Mouse (Mus musculus): Measurements from ENCODE around the gene Cfap65.

The Cfap65 gene

GRCm38 (mm10) chr1:74880785-74881360 is 54.5 kb downstream of the Cfap65 start:
- peak; percentile 81 to 91 for DNase-seq

DNA sequence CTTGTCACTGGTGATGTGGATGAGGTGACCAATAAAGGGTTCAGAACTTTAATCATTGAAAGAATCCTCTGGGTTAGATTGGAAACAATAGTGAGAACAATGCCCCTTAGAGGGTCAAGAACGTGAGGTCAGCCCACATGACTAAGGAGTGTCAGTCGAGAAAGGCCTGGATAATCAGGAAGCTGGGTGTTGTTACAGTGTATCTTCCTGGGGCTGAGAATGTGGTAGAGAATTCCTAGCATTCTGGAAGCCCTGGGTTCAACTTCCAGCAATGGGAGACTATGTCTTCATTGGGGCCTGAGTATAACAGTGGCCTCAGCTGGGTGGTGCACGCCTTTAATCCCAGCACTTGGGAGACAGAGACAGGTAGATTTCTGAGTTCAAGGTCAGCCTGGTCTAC is 58.2 kb downstream of the Cfap65 start:
- DNase-seq, result no peak

GRCm38 (mm10) chr1:74872218-74872617 is 63.2 kb downstream of the Cfap65 start:
- DNase-seq, result no peak

DNA sequence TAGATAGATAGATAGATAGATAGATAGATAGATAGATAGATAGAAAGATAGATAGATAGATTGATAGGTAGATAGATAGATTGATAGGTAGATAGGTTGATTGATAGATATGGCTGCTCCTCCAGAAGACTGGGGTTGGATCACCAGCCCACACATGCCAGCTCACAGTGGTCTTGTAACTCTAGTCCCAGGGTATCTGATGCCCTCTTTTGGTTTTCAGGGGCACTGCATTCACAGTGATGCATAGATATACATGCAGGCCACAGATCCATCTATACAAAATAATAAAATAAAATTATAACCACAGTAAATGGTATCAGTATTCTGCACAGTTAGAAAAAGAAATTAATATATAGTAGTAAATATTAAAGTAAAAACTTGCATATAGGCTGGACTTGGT is 73.6 kb downstream of the Cfap65 start:
- no peak for DNase-seq

GRCm38 (mm10) chr1:74859223-74859984 is 76.0 kb downstream of the Cfap65 start:
- peak in 1 of 2 experiments; percentile 20 for DNase-seq

DNA sequence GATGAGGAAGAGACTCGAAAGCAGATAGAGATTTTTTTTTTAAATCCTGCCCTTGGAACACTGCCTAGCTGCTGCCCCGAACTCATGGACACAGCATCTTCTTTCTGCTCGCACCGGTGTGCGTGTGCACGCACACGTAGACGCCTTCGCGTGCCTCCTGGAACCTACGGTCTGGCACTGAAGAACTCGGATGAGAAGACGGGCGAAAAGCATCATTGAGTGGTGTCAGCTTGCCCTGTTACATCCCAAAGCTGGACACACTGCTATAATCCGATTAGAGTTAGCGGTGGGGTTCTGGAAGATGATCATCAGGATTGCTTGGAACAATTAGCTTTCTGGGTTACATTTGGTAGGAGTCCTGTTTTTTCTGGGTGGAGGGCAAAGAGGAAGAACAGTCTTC is 76.6 kb downstream of the Cfap65 start:
- peak in 1 of 2 experiments; percentile 61 for DNase-seq

DNA sequence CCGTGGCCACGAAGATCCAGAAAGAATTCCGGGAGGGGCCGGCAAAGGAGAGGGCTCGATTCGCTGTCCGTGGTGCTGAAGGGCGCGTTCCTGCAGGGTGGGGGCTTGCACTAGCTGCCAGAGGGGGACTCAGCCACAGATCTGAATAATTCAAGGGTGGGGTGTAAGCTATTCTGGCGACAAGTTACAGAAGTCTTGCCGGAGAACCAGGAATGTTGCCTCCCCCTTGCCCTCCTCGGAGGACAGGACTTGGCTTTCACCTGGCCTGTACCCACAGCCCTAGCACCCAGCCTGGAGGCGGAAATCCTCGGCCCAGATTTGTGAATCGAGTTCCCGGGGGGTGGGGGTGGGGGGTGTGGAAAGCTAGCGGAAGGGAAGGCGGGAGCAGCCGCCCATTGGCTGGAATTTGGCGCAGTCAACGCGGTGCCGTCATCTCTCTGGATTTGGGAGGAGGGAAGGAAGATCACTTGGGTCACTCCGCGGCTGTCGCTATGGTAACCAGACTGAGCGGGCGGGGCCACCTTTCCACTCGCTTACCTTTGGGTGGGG is 77.2 kb downstream of the Cfap65 start:
- peak; percentile 97 to 98 for DNase-seq

GRCm38 (mm10) chr1:74857677-74858076 is 77.7 kb downstream of the Cfap65 start:
- DNase-seq, result peak; percentile 35 to 36

DNA sequence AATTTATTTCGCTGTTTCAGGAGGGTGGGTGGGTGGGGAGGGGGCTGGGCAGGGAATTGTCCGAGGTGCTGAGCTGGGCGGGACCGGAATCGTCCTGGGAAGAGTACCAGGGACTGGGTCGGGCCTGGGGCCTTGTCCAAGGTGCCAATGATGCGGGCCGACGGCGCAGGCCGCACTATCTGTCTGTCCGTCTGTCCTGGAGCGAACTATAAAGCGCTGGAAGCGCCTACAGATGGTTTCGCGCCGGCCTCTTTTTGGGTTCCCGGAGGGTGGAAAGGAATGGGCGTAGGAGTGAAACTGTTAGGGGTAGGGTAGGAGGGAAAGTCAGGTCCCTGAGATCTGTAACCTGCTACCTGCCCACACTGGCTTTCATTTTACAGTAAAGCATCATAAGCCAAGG is 78.2 kb downstream of the Cfap65 start:
- peak; percentile 38 to 41 for DNase-seq

- DNase-seq, result peak; percentile 25 to 53
These were observed 78.6 kb downstream of the Cfap65 start for GRCm38 (mm10) chr1:74856791-74857190.

GRCm38 (mm10) chr1:74856439-74856720 is 79.0 kb downstream of the Cfap65 start:
- peak in 1 of 2 experiments; percentile 27 for DNase-seq

DNA sequence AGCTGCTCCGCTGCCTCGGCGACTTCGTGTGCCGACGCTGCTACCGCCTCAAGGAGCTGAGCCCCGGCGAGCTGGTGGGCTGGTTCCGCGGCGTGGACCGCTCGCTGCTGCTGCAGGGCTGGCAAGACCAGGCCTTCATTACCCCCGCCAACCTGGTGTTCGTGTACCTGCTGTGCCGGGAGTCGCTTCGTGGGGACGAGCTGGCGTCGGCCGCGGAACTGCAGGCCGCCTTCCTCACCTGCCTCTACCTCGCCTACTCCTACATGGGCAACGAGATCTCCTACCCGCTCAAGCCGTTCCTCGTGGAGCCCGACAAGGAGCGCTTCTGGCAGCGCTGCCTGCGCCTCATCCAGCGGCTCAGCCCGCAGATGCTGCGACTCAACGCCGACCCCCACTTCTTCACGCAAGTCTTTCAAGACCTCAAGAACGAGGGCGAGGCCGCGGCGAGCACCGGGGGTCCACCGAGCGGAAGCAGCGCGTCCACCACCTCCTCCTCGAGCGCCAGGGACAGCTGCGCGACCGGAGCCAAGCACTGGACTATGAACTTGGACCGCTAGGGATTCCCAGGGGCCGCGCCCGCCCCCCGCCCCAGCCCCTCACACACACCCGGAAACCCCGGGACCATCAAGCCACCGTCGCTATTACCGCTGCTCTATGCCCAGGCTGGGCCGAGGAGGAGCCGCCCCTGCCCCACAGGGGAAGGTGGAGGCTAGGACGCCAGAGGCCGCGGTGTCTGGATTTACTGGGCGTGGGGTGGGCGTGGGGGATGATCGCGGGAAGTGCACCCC is 79.6 kb downstream of the Cfap65 start:
- DNase-seq, result peak; percentile 65 to 70

DNA sequence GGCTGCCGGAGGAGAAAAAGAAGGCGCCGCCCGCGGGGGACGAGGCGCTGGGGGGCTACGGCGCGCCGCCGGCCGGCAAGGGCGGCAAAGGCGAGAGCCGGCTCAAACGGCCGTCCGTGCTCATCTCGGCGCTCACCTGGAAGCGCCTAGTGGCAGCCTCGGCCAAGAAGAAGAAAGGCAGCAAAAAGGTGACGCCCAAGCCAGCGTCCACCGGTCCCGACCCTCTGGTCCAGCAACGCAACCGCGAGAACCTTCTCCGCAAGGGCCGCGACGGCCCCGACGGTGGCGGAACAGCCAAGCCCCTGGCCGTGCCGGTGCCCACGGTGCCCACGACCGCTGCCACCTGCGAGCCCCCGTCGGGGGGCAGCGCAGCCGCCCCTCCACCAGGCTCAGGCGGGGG is 80.2 kb downstream of the Cfap65 start:
- DNase-seq, result no peak

- peak; percentile 95 to 96 for DNase-seq
These were observed 80.9 kb downstream of the Cfap65 start, which contains the start of gene Cdk5r2 for GRCm38 (mm10) chr1:74854306-74855056. Gene Cdk5r2, plus strand, starts transcription at chr1:74854934.

All from cerebellum, postnatal 25 days (tissue).